Mouse (Mus musculus) kidney, embryonic 15.5 days (tissue): Measurements from ENCODE around the gene Raet1e. TPM values are rescaled to one million over a fixed set of nuclear protein-coding genes. Genes with fewer than 3 reads are reported as not detected.
"Not testable (repeated sequence)": the region's sequence is repeated elsewhere in the genome, so short reads cannot be mapped to it uniquely, and the experiment has no call there.

Experiments
- ATAC-seq: fragments of 200-750 bp; cut with Nextera tagmentation; replicated peaks from 2 replicates; pipeline ENCODE4 v1.8.0; 2017; ENCODE audit warnings: moderate TSS enrichment; ENCODE audit not compliant: low FRiP score
- H3K27ac ChIP-seq: fragments of 300-500 bp; sonication (generic); 2 replicates; pipeline ENCODE4 v1.5.1; 2015; ENCODE audit warnings: mild to moderate bottlenecking, inconsistent platforms
- H3K27me3 ChIP-seq: fragments of 300-500 bp; sonication (generic); 2 replicates; pipeline ENCODE4 v1.6.1; 2015; ENCODE audit warnings: inconsistent platforms
- H3K36me3 ChIP-seq: fragments of 300-500 bp; sonication (generic); 2 replicates; pipeline ENCODE4 v1.6.1; 2015; ENCODE audit warnings: inconsistent platforms
- H3K4me1 ChIP-seq: fragments of 300-500 bp; sonication (generic); 2 replicates; pipeline ENCODE4 v1.6.1; 2015; ENCODE audit warnings: inconsistent platforms
- H3K4me2 ChIP-seq: fragments of 300-500 bp; sonication (generic); 2 replicates; pipeline ENCODE4 v1.6.1; 2015; ENCODE audit warnings: moderate library complexity, mild to moderate bottlenecking, inconsistent platforms
- H3K4me3 ChIP-seq: fragments of 300-500 bp; sonication (generic); replicated peaks from 2 replicates; pipeline ENCODE4 v1.5.1; 2015; ENCODE audit warnings: mild to moderate bottlenecking, inconsistent platforms
- H3K9ac ChIP-seq: fragments of 300-500 bp; sonication (generic); 2 replicates; pipeline ENCODE4 v1.6.1; 2015; ENCODE audit warnings: mild to moderate bottlenecking, inconsistent platforms
- H3K9me3 ChIP-seq: fragments of 300-500 bp; sonication (generic); replicated peaks from 2 replicates; pipeline ENCODE4 v1.6.1; 2016; ENCODE audit warnings: inconsistent platforms
- WGBS: fragments of 180-500 bp; shearing (Covaris S2); methylation state at CpG from one replicate; pipeline ENCODE4 v1.1.7; 2015; ENCODE audit warnings: mixed read lengths; 5-methylcytosine and 5-hydroxymethylcytosine counted together
- polyA plus RNA-seq: library from polyadenylated mRNA; unstranded; fragments of >200 nt; fragmentation: Nextera tagmentation; extraction: Ambion mirVana; gene quantifications from 2 replicates; pipeline ENCODE4 v1.2.1, GENCODE M21; 2015

Raet1e gene
- polyA plus RNA-seq, 1 experiment from 2014 or later = 11.7 TPM

GRCm38 (mm10) chr10:22153147-22153690, 5.2 kb upstream of the Raet1e start:
- not testable (repeated sequence) for ATAC-seq, H3K9me3 ChIP-seq, H3K9ac ChIP-seq, H3K27ac ChIP-seq, H3K4me2 ChIP-seq, H3K36me3 ChIP-seq, H3K4me3 ChIP-seq
- peaks cover 82% of the 10 kb centered on the region for H3K27me3 ChIP-seq
- H3K4me1 ChIP-seq = peaks cover 35% of the 10 kb centered on the region
- WGBS = 7% methylated on average over 7 of the region's 7 CpGs

DNA sequence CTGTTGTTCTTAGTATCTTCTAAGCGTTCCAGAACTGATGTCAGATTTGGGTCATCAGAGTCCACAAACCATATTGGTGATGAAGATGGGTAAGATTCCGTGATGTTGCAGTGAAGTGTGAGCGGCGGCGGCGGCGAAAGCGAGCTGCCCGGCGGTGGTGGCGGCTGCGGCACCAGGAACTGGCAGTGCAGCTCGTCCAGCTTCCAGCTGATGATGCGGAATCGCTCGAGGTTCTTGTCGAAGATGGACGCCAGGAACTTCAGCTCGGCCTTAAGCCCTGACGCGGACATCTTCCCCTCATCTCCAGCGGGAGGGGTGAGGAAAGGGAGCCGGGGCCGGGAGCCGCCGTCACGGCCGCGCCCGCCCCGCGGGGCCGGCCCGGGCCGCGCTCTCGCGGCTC, 4.2 kb upstream of the Raet1e start:
- H3K9me3 ChIP-seq, ATAC-seq, H3K9ac ChIP-seq, H3K27ac ChIP-seq, H3K36me3 ChIP-seq: not testable (repeated sequence)
- peak overlapping the region; percentile 67 for H3K4me2 ChIP-seq
- H3K4me3 ChIP-seq = peak overlapping the region; percentile 41
- WGBS = 0% methylated on average over 38 of the region's 38 CpGs
- H3K27me3 ChIP-seq = peaks cover 91% of the 10 kb centered on the region
- H3K4me1 ChIP-seq = peaks cover 43% of the 10 kb centered on the region

DNA sequence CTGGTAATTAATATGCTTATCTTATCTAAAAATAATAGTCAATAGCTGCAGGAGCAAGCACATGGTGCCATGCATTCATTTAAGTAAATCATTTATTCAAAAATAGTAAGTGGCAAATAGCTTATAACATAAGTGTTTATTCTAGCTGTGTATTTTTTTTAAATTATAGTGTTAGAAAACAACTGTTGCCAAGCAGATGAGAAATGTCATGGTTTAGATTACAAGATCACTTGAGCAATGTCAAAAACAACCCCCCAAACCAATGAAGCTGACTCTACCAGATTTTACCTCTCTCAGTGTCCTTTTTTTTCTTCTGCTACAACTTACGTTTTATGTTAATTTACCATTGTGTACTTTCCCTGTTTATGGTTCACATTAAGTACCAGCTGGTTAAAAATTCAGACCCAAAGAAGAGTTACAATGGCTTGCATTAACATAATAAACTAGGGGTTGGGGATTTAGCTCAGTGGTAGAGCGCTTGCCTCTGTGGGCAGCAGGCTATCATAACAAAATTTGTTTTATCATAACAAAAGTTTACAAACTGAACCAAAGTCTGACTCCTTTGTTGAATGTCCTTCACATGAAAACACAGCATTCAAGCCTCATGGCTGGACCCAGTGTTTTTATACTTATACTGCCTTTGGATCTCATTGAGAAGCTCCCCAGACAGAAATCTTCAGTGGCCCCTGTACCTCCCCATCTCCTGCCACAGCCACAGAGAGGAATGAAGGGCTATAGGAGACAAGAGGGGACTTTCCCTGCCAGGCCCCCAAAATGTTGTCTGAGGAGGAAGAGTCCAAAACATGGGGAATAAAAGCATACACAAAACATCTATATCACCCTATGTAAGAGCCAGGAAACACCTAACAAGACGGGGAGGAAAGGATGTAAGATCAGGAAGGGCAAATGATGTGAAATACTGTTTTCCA, 3.2 kb upstream of the Raet1e start:
- H3K9ac ChIP-seq = no peak overlapping the region
- peaks cover 40% of the 10 kb centered on the region for H3K4me1 ChIP-seq
- no peak overlapping the region for H3K27ac ChIP-seq
- H3K4me3 ChIP-seq = no peak overlapping the region
- ATAC-seq = no peak
- 12% methylated on average over 3 of the region's 3 CpGs for WGBS
- no peak overlapping the region for H3K4me2 ChIP-seq
- no peaks in the 10 kb centered on the region for H3K9me3 ChIP-seq
- peaks cover 92% of the 10 kb centered on the region for H3K27me3 ChIP-seq
- H3K36me3 ChIP-seq = no peaks in the 10 kb centered on the region

- peak; percentile 42; the same call in 1 of the 2 replicates for ATAC-seq
- H3K4me2 ChIP-seq = peak overlapping the region; percentile 75
- H3K27ac ChIP-seq = no peak overlapping the region
- H3K4me1 ChIP-seq = peaks cover 22% of the 10 kb centered on the region
- under 1% methylated on average over 24 of the region's 24 CpGs for WGBS
- no peaks in the 10 kb centered on the region for H3K36me3 ChIP-seq
- peaks cover 80% of the 10 kb centered on the region for H3K27me3 ChIP-seq
- H3K9me3 ChIP-seq = no peaks in the 10 kb centered on the region
- peak overlapping the region; percentile 48 for H3K4me3 ChIP-seq
- no peak overlapping the region for H3K9ac ChIP-seq
Measured at GRCm38 (mm10) chr10:22159131-22159561, 777 bp downstream of the Raet1e start.

- Histone ChIP-seq H3K4me2 (peak overlapping the region; percentile 75), H3K27ac (no peak overlapping the region), H3K27me3 (peaks cover 75% of the 10 kb centered on the region), H3K4me3 (peak overlapping the region; percentile 48; the same call in 1 of the 2 replicates), H3K36me3 (no peaks in the 10 kb centered on the region), H3K4me1 (peaks cover 20% of the 10 kb centered on the region), H3K9ac (no peak overlapping the region), H3K9me3 (no peaks in the 10 kb centered on the region)
- ATAC-seq = no peak
- 2% methylated on average over 23 of the region's 23 CpGs for WGBS
Measured at GRCm38 (mm10) chr10:22159581-22160140, 1.3 kb downstream of the Raet1e start.

GRCm38 (mm10) chr10:22163279-22163678, 4.9 kb downstream of the Raet1e start:
- H3K27ac ChIP-seq, H3K36me3 ChIP-seq, H3K9ac ChIP-seq, H3K9me3 ChIP-seq, ATAC-seq: not testable (repeated sequence)
- WGBS = 5% methylated on average over 9 of the region's 9 CpGs
- peaks cover 41% of the 10 kb centered on the region for H3K27me3 ChIP-seq
- peaks cover 13% of the 10 kb centered on the region for H3K4me1 ChIP-seq
- H3K4me2 ChIP-seq = peak overlapping the region; percentile 50
- peak overlapping the region; percentile 16; the same call in 1 of the 2 replicates for H3K4me3 ChIP-seq

- not testable (repeated sequence) for H3K36me3 ChIP-seq, H3K9ac ChIP-seq, ATAC-seq, H3K4me1 ChIP-seq, H3K27ac ChIP-seq, H3K9me3 ChIP-seq
- H3K27me3 ChIP-seq = peaks cover 34% of the 10 kb centered on the region
- WGBS = 38% methylated on average over 15 of the region's 16 CpGs
- peak overlapping the region; percentile 50 for H3K4me2 ChIP-seq
- peak overlapping the region; percentile 16; the same call in 1 of the 2 replicates for H3K4me3 ChIP-seq
Measured at GRCm38 (mm10) chr10:22163705-22164583, 5.6 kb downstream of the Raet1e start.

GRCm38 (mm10) chr10:22165328-22166003, 7.1 kb downstream of the Raet1e start:
- H3K27ac ChIP-seq, H3K36me3 ChIP-seq, ATAC-seq, H3K9ac ChIP-seq, H3K4me2 ChIP-seq, H3K9me3 ChIP-seq, H3K4me1 ChIP-seq, H3K4me3 ChIP-seq: not testable (repeated sequence)
- H3K27me3 ChIP-seq = peaks cover 23% of the 10 kb centered on the region
- WGBS = 41% methylated on average over 5 of the region's 5 CpGs

- not testable (repeated sequence) for ATAC-seq
- H3K27me3 ChIP-seq = peaks cover 17% of the 10 kb centered on the region
Measured at GRCm38 (mm10) chr10:22166025-22166424, 7.7 kb downstream of the Raet1e start.

GRCm38 (mm10) chr10:22167061-22167460, 8.7 kb downstream of the Raet1e start:
- H3K27ac ChIP-seq, H3K36me3 ChIP-seq, H3K9ac ChIP-seq, H3K9me3 ChIP-seq, H3K4me2 ChIP-seq, ATAC-seq, H3K4me3 ChIP-seq, H3K4me1 ChIP-seq, H3K27me3 ChIP-seq: not testable (repeated sequence)
- 82% methylated on average over 1 of the region's 1 CpGs for WGBS

More at GRCm38 (mm10) chr10:22166025-22166424, 7.7 kb downstream of the Raet1e start:
- H3K4me1 ChIP-seq, H3K9ac ChIP-seq, H3K4me2 ChIP-seq, H3K4me3 ChIP-seq, H3K36me3 ChIP-seq, H3K9me3 ChIP-seq, H3K27ac ChIP-seq: not testable (repeated sequence)
- WGBS = 66% methylated on average over 2 of the region's 2 CpGs

- ATAC-seq, H3K4me3 ChIP-seq, H3K4me2 ChIP-seq, H3K27me3 ChIP-seq, H3K36me3 ChIP-seq, H3K9ac ChIP-seq, H3K4me1 ChIP-seq, H3K9me3 ChIP-seq, H3K27ac ChIP-seq: not testable (repeated sequence)
Measured at GRCm38 (mm10) chr10:22169116-22169515, 10.7 kb downstream of the Raet1e start.
